Mouse (Mus musculus): ENCODE measurements at regions not wholly inside any gene's neighbourhood (a gene's known extent, or its start where the extent isn't known, plus 50 kb on each side); places are given as distances from the start of the nearest gene placed in this dataset.

GRCm38 (mm10) chr16:73835715-73836440 lies 575.7 kb downstream of the Robo2 start:
- intact Hi-C loops (cut with DNase I): no loop called here
- no peak for DNase-seq (ENCODE audit: low spot score in 2 of 2)

GRCm38 (mm10) chr16:73821387-73822338 lies 590.0 kb downstream of the Robo2 start:
- no peak for DNase-seq (ENCODE audit: low spot score in 2 of 2)
- intact Hi-C loops (cut with DNase I): no loop called here

- no peak for DNase-seq (ENCODE audit: low spot score in 2 of 2)
- intact Hi-C loops (cut with DNase I): no loop called here
Observed at GRCm38 (mm10) chr16:73804572-73804971, 607.1 kb downstream of the Robo2 start.

GRCm38 (mm10) chr16:73796528-73797171 lies 615.0 kb downstream of the Robo2 start:
- intact Hi-C loops (cut with DNase I): no loop called here

GRCm38 (mm10) chr16:73785074-73785438 lies 626.6 kb downstream of the Robo2 start:
- no peak for DNase-seq (ENCODE audit: low spot score in 2 of 2)
- intact Hi-C loops (cut with DNase I): no loop called here

More at GRCm38 (mm10) chr16:73796528-73797171, 615.0 kb downstream of the Robo2 start:
- DNase-seq (ENCODE audit: low spot score in 2 of 2): no peak

- intact Hi-C loops (cut with DNase I): no loop called here
- DNase-seq (ENCODE audit: low spot score in 2 of 2): peak in 1 of 2 experiments; percentile 67
Observed at GRCm38 (mm10) chr16:73784296-73785073, 627.1 kb downstream of the Robo2 start.

GRCm38 (mm10) chr16:73772454-73772853 lies 639.2 kb downstream of the Robo2 start:
- intact Hi-C loops (cut with DNase I): no loop called here
- no peak for DNase-seq (ENCODE audit: low spot score in 2 of 2)

- peak in 1 of 2 experiments; percentile 18 for DNase-seq (ENCODE audit: low spot score in 2 of 2)
- intact Hi-C loops (cut with DNase I): no loop called here
Observed at GRCm38 (mm10) chr16:73770440-73770856, 641.2 kb downstream of the Robo2 start.

- DNase-seq (ENCODE audit: low spot score in 2 of 2): no peak
- intact Hi-C loops (cut with DNase I): no loop called here
Observed at GRCm38 (mm10) chr16:73769729-73770128, 641.9 kb downstream of the Robo2 start.

GRCm38 (mm10) chr16:73768706-73769105 lies 642.9 kb downstream of the Robo2 start:
- intact Hi-C loops (cut with DNase I): no loop called here
- no peak for DNase-seq (ENCODE audit: low spot score in 2 of 2)

GRCm38 (mm10) chr16:73765184-73765583 lies 646.4 kb downstream of the Robo2 start:
- DNase-seq (ENCODE audit: low spot score in 2 of 2): no peak
- intact Hi-C loops (cut with DNase I): no loop called here

- DNase-seq (ENCODE audit: low spot score in 2 of 2): peak in 1 of 2 experiments; percentile 5
- intact Hi-C loops (cut with DNase I): no loop called here
Observed at GRCm38 (mm10) chr16:73760921-73761320, 650.7 kb downstream of the Robo2 start.

GRCm38 (mm10) chr16:73758872-73759271 lies 652.8 kb downstream of the Robo2 start:
- intact Hi-C loops (cut with DNase I): no loop called here
- no peak for DNase-seq (ENCODE audit: low spot score in 2 of 2)

GRCm38 (mm10) chr16:73754302-73754701 lies 657.3 kb downstream of the Robo2 start:
- intact Hi-C loops (cut with DNase I): no loop called here

GRCm38 (mm10) chr16:73728297-73728696 lies 683.3 kb downstream of the Robo2 start:
- DNase-seq (ENCODE audit: low spot score in 2 of 2): no peak
- intact Hi-C loops (cut with DNase I): no loop called here

More at GRCm38 (mm10) chr16:73754302-73754701, 657.3 kb downstream of the Robo2 start:
- DNase-seq (ENCODE audit: low spot score in 2 of 2): peak in 1 of 2 experiments; percentile 54

GRCm38 (mm10) chr16:73719691-73720090 lies 691.9 kb downstream of the Robo2 start:
- no peak for DNase-seq (ENCODE audit: low spot score in 2 of 2)
- intact Hi-C loops (cut with DNase I): no loop called here

GRCm38 (mm10) chr16:73716301-73716700 lies 695.3 kb downstream of the Robo2 start:
- intact Hi-C loops (cut with DNase I): no loop called here
- no peak for DNase-seq (ENCODE audit: low spot score in 2 of 2)

GRCm38 (mm10) chr16:73707051-73707450 lies 704.6 kb downstream of the Robo2 start:
- peak; percentile 18 to 69 for DNase-seq (ENCODE audit: low spot score in 2 of 2)
- intact Hi-C loops (cut with DNase I): no loop called here

- no peak for DNase-seq (ENCODE audit: low spot score in 2 of 2)
- intact Hi-C loops (cut with DNase I): no loop called here
Observed at GRCm38 (mm10) chr16:73689274-73689673, 722.4 kb downstream of the Robo2 start.

Measured in left cerebral cortex, postnatal 25 days (tissue).